Mouse (Mus musculus) fibroblast of lung, adult 2 months (primary cell): Measurements from ENCODE around the gene Slc25a39.

Source experiments
- DNase-seq: peaks from one replicate; pipeline ENCODE4 v3.0.0-alpha.2; 2011; ENCODE audit warnings: low read depth

Gene Slc25a39

GRCm38 (mm10) chr11:102435754-102436470 is 28.2 kb upstream of the Slc25a39 start:
- no peak for DNase-seq

- no peak for DNase-seq
These were observed 27.3 kb upstream of the Slc25a39 start for GRCm38 (mm10) chr11:102434816-102435705.

DNA sequence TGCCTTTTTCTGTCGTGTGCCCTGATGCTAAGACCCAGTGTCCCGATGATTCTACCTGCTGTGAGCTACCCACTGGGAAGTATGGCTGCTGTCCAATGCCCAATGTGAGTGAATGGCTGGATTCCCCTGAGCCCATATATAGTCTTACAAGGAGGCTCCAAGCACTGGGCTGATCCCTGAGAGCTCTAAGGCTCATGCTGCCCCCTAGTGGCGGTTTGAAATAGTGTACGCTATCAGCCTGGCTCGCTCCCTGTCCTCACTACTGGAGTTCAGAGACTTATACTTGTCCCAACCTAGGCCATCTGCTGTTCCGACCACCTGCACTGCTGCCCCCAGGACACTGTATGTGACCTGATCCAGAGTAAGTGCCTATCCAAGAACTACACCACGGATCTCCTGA is 26.7 kb upstream of the Slc25a39 start:
- no peak for DNase-seq

DNA sequence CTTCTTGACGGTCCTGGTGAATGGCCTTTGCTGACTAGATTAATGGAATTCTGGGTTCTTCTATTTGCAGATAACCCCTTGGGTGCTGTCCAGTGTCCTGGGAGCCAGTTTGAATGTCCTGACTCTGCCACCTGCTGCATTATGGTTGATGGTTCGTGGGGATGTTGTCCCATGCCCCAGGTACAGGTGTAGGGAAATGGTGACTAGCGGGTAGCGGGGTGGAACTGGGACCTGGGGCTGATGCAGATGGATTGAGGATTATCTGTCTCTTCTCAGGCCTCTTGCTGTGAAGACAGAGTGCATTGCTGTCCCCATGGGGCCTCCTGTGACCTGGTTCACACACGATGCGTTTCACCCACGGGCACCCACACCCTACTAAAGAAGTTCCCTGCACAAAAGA is 26.1 kb upstream of the Slc25a39 start:
- no peak for DNase-seq

DNA sequence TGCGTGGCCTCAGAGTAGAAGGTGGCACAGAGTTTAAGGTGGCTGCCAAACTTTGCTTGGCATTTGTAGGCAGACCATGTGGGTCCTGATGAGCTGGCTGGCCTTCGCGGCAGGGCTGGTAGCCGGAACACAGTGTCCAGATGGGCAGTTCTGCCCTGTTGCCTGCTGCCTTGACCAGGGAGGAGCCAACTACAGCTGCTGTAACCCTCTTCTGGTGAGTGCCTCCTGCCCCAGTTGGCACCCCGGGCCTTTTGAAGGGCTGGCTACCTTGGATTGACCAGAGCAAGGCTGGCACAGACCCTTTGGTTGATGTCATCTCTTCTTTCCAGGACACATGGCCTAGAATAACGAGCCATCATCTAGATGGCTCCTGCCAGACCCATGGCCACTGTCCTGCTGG is 25.1 kb upstream of the Slc25a39 start:
- no peak for DNase-seq

DNA sequence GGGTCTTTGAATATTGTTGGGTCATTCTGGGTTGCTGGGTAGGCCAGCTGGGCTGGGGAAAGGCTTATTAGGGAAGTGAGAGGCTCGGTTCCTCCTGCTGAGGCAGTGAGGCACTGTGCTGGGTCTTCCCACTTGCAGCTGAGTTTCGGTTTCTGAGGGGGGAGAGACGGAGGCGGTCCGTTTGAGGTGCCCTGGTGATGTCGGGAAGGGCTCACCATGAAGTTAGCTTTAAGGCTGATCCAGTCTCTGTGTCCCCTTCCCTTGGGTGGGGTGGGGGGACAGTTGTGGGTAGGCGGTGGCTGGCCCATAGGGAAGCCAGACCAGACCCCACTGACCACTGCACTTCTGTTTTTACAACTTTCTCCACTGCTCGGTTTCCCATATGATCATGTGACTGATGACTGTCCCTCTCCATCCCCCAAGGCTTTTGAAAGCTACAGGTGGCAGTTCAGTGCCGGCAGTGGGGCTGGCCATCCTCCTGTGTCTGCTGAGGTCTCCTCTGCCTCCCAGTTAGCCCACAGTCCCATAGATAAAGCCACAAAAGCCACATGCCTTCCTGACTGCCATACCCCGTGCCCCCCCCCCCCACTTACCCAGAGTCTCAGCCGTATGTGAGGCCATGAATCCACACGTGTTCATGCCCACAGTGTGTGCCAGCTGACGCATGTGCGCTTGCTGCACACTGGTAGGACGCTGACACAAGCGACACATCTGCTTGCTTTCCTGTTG is 24.5 kb upstream of the Slc25a39 start:
- no peak for DNase-seq

GRCm38 (mm10) chr11:102431728-102432114 is 24.0 kb upstream of the Slc25a39 start:
- DNase-seq = no peak

DNA sequence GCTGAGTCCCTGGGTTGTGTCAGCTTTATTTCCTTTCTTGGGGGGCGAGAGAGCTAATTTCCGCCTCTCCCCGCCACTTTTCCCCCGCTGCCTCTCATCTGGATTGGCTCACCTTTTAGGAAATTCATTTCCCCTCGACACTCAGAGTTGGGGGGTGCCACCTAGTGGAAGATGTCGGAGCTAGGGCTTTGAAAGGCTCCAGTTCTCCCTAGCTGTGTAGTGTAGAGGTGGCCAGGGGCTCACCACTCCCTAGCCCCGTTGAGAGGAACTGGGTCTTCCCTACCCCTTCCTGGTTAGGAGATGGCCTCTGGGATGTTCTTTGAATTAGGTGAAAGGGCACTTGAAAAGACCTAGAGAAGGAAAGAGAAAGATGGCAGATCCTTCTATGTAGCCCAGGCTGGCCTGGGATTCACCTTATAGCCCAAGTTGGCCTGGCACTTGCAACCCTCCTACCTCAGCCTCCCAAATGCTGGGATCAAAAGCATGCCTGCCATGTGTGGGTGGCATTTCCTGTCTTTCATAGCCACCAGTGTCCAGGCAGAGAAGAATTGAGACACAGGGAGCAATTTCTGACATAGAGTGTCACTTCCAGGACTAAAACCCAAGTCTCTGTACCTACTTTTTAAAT is 23.4 kb upstream of the Slc25a39 start:
- no peak for DNase-seq

DNA sequence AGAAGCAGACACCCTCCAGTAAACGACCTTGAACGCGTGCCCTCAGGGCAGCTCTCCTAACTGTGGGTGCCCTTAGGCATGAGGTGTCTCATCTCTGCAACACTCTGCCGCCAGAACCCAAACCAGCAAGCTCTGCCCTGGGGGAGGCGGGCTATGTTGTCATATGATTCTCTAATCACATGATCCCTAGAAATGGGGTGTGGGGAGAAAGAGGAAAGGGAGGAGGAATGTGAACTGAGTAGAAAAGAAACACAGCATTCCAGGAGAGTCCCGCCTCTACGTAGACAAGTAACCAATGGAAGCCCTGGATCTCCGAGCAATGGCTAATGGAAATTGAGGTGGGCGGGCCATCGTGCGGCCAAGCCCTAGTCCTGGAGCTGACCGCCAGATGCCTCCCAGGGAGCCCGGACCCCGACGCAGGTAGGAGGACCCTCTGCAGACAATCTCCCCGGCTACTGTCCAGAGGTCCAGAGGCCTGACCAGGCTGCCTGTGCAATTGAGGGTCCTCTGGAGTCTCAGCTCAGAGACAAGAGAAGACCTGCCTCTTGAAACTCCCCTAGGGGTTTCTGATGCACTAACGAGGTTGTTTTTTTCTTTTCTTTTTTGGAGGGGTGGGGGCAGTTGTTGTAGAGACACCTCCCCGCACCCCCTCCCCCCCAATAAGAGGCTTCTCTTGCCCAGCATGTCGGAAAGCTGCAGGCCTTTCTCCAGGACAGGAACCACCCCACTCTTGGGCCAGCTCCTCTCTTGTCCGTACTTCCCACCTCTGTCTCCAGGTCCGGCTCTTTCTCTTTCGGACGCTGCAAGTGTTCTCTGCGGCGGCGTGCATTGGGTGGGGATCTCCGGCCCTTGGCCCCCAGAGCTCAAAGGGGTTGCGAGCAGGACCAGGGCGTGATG is 22.6 kb upstream of the Slc25a39 start, which contains the start of gene Grn:
TSS of gene Grn (plus strand) at position 195 of the 897 bp plus-strand sequence.
- peak; percentile 96 for DNase-seq

GRCm38 (mm10) chr11:102429551-102429950 is 21.8 kb upstream of the Slc25a39 start:
- DNase-seq = no peak

DNA sequence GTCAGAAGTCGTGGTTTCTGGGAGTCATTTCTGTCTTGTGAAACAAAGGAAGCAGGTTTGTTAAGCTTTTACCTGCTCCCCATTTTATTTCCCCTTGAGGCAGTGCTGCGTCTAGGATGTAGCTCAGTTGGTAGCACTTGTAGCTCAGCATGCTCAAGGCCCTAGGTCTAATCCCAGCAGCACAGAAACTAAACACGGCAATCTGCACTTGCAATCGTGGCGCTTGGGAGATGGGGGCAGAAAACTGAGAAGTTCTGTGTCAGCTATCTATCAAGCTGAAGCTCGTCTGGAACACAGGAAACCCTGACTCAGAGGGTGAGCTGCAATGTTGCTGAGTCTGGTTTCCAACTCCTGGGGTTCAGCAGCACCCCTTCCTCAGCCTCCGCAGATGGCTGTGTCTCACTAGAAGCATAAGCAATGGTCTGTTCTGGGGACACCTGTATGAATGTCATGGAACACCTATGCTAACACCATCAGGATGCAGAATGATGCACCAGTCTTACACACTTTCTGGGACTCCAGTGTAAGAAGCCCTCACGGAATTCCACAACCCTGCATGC is 21.3 kb upstream of the Slc25a39 start:
- DNase-seq = no peak

DNA sequence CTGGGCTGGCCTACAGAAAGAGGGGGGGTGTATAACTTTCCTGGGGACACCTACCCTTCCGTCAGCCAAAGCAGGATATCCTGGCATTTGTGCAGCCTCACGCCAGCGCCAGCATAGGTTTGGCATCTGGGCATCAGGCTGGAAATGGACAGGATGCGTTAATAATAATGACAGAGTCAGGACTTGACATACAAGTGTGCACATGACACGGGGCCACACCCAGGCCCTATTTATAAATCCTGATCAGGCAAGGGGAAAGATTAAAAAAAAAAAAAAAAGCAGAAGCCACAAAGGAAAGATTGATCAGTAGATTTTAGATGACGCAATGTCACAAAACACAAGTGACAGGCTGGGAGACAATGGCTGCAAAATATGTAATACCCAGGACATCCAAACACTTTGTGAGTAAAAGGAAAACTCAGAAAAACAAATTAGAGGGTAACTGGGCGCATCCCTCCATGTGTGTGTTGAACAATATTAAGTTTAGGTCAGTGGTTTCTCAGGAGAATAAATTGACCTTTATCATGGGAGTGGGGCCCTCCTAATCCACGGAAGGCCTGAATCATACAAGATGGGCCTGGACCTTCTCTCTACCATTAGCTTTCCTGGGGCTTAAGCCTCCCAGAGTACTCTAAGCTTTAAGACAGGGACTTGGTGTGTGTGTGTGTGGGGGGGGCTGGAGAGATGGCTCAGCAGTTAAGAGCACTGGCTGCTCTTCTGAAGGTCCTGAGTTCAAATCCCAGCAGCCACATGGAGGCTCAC is 18.0 kb upstream of the Slc25a39 start:
- DNase-seq = no peak

DNA sequence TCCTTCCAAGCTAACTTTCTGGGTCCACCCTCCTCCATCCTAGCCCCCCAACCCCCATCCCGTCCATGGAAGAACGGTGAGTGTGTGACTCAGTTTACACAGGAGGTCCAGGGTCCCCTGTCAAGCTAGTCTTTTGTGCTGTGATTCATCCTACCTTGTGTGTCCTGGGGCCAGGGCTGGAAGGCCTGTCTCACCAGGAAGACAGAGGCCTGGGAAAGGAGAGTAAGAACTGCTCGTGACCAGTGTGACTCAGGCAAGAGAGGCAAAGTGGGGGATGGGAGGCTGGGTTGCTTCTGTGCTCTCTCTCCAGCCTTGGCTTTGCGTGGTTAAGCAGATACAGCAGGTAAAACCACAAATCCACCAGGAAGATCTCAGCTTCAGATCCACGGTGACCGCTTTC is 16.9 kb upstream of the Slc25a39 start:
- DNase-seq = no peak

DNA sequence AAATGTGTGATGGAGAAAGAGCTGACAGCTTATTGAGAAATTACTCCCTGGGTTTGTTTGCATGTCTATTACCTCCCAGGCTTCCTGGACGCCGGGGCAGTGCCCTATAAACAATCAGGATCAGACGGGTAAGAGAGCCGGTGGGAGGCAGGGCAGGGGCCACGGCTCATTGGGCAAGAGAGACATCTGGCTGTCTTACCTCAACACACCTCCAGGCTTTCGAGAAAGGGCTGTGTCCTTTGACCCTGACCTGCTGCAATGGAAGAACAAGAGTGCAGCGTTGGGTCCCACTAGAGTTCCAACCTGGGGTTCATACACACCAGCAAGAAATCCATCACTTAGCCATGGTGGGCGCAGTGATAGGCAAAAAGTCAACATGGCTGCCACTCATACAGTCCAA is 13.8 kb upstream of the Slc25a39 start:
- no peak for DNase-seq

- no peak for DNase-seq
These were observed 11.1 kb upstream of the Slc25a39 start for GRCm38 (mm10) chr11:102418887-102419286.

DNA sequence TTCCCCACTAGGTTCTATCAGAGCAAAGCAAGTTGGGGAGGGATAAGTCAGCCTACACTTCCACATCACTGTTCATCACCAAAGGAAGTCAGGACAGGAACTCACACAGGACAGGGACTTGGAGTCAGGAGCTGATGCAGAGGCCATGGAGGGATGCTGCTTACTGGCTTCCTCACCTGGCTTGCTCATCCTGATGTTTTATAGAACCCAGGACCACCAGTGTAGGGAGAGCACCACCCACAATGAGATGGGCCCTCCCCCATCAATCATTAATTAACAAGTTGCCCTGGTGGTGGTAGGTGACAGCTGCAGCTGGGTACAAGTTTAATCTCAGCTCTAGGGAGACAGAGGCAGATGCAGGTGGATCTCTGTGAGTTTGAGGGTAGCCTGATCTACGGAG is 9.4 kb upstream of the Slc25a39 start:
- DNase-seq = no peak

DNA sequence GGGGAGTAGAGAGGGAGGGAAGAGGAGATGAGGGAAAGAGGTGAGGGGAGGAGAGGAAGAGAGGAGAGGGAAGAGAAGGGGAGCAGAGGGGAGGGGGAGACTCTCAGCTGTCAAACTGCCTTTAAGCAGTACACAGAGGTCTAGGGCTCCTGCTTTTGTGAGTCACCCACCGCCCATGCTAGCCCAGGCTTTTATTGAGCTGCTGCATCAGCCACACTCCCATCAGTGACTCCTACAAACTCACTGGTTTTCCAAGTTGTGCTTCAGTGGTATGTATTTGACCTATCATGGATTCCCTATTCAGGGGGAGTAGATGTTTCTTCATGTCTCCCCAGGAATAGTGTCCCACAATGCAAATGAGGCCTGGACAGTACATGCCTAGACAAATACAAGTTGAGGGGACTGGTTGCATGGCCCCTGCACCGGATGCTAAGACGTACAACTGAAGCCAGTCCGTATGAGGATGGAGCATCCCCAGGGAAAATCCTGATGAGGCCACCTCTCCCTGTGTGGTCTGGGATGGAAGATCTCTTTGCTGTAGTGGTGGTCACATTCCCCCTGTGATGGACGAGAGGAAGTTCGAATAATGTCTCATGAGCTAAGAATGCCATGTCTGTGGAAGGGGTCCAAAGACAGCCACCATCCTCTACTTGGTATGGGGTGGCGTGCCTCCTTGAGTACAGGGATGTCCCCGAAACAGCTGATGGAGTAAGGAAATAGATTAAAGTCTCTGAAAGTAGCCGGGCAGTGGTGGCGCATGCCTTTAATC is 7.5 kb upstream of the Slc25a39 start:
- DNase-seq = no peak

GRCm38 (mm10) chr11:102413059-102413458 is 5.3 kb upstream of the Slc25a39 start:
- DNase-seq = no peak

DNA sequence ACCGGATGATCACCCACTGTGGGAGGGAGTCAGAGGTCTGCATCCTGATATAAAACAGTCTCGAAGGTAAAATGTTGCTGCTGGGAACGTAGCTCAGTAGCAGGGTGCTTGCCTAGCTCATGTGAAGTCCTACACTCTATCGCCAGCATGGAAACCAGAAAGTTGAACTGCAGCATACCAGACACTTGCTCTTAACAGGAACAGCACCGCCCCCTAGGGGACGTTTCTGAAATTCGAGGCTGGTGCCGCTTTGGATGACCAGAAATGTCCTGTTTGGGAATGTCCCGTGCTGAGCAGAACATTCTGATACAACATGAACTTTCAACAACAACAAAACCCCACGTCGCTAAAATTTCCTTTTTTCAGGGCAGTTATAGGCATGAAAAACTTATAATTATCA is 4.0 kb upstream of the Slc25a39 start:
- DNase-seq = peak; percentile 71
